Mouse (Mus musculus): ENCODE results near the gene Tsc22d3. TPM values are rescaled to one million over a fixed set of nuclear protein-coding genes. Genes with fewer than 3 reads are reported as not detected.

The Tsc22d3 gene
- polyA plus RNA-seq, 2 experiments: 52.9 to 96.0 TPM

DNA sequence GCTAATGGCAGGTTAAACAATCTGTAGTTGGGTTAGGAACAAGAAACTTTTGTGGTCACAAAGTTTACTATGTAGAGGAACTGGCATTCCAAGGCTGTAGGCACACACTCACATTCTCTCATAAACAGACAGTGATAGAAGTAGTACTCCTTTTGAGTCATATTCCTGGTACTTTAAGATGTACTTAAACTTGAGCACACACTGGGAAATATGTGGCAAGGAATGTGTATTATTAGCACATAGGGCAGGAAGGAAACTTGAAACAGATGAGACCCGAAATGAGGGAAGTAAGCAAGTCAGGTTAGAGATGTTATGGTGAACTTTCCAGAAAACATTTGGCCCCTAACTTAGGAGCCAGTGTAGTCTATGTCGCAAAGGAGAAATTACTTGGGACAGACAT, 34.7 kb downstream of the Tsc22d3 start:
- Histone ChIP-seq H3K4me2 (replicated peaks; ENCODE audit: low read depth, low read length, severe bottlenecking) (no peak overlapping the region), H3K27me3 (ENCODE audit: control insufficient read depth, insufficient read depth, low read length) (peaks cover 5% of the 10 kb centered on the region; the same call in 1 of the 2 replicates), H3K9me3 (ENCODE audit: control insufficient read depth, low read length) (no peaks in the 10 kb centered on the region), H3K27ac (replicated peaks; ENCODE audit: low read depth, low read length) (no peak overlapping the region), H3K4me1 (ENCODE audit: control insufficient read depth, insufficient read depth, low read length) (no peaks in the 10 kb centered on the region), H3K4me3 (replicated peaks; ENCODE audit: low read length) (no peak overlapping the region), H3K9ac (ENCODE audit: low read depth, low read length, severe bottlenecking) (no peak overlapping the region), H3K36me3 (ENCODE audit: control insufficient read depth, insufficient read depth, low read length) (no peaks in the 10 kb centered on the region)
- no peak for TF ChIP-seq POLR2A (IDR thresholded peaks at IDR 0.05; ENCODE audit: borderline replicate concordance, extremely low read depth, insufficient read depth, insufficient read length)
- WGBS: 72% methylated on average over 2 of the region's 2 CpGs
- ATAC-seq (ENCODE audit: low FRiP score, low read depth): no peak
- no peak for DNase-seq (ENCODE audit: low spot score)

DNA sequence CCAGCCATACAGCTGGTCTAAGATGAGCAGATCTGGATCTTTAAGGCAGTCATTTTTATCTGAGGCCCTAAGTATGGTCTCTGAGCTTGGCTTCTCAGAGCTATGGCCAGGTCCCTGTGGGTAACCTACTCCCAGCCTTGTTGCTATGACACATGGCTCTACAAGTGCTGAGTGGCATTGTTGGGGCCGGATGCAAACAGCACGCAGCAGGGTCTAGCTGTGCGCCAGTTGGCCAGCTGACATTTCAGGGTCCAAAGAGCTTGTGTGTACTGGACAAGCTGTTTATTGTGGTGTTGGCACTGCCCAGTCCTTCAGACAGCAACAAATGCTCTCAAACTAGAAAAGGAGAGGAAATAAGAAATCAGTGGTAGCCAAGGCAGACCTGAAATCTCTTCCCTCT, 35.2 kb downstream of the Tsc22d3 start:
- H3K27me3 ChIP-seq (ENCODE audit: control insufficient read depth, insufficient read depth, low read length): peaks cover 5% of the 10 kb centered on the region; the same call in 1 of the 2 replicates
- 90% methylated on average over 3 of the region's 3 CpGs for WGBS

DNA sequence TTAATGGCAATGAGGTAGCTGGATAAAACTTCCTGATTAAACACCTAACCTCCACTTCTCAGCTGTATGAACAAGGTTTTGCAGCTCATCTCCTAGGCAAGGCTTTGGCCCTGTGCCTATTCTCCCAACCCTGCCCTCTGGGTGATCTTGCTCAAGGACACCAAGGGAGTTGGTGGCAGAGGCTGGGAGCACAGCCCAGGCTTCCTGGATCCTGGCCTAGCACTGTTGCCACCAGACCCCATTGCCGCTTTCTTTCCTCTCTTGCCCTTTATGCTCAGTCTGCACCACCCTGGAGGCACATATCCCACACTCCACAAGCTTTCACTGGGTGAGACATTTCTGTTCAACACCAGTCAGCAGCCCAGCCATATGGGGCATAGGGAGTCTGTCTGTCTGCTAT, 35.7 kb downstream of the Tsc22d3 start:
- H3K4me3 ChIP-seq (replicated peaks; ENCODE audit: low read length): no peak overlapping the region
- DNase-seq (ENCODE audit: low spot score) (no peak), ATAC-seq (ENCODE audit: low FRiP score, low read depth) (no peak)
- peaks cover 5% of the 10 kb centered on the region; the same call in 1 of the 2 replicates for H3K27me3 ChIP-seq (ENCODE audit: control insufficient read depth, insufficient read depth, low read length)
- no peak overlapping the region for H3K27ac ChIP-seq (replicated peaks; ENCODE audit: low read depth, low read length)
- TF ChIP-seq POLR2A (IDR thresholded peaks at IDR 0.05; ENCODE audit: borderline replicate concordance, extremely low read depth, insufficient read depth, insufficient read length): no peak
- no peaks in the 10 kb centered on the region for H3K9me3 ChIP-seq (ENCODE audit: control insufficient read depth, low read length)
- no peak overlapping the region for H3K9ac ChIP-seq (ENCODE audit: low read depth, low read length, severe bottlenecking)
- H3K4me1 ChIP-seq (ENCODE audit: control insufficient read depth, insufficient read depth, low read length): no peaks in the 10 kb centered on the region
- 89% methylated on average over 1 of the region's 1 CpGs for WGBS
- H3K36me3 ChIP-seq (ENCODE audit: control insufficient read depth, insufficient read depth, low read length): no peaks in the 10 kb centered on the region
- no peak overlapping the region for H3K4me2 ChIP-seq (replicated peaks; ENCODE audit: low read depth, low read length, severe bottlenecking)

More for the DNA sequence above, 35.2 kb downstream of the Tsc22d3 start:
- Histone ChIP-seq H3K9ac (ENCODE audit: low read depth, low read length, severe bottlenecking) (no peak overlapping the region), H3K36me3 (ENCODE audit: control insufficient read depth, insufficient read depth, low read length) (no peaks in the 10 kb centered on the region), H3K27ac (replicated peaks; ENCODE audit: low read depth, low read length) (no peak overlapping the region), H3K4me2 (replicated peaks; ENCODE audit: low read depth, low read length, severe bottlenecking) (no peak overlapping the region), H3K4me3 (replicated peaks; ENCODE audit: low read length) (no peak overlapping the region), H3K4me1 (ENCODE audit: control insufficient read depth, insufficient read depth, low read length) (no peaks in the 10 kb centered on the region), H3K9me3 (ENCODE audit: control insufficient read depth, low read length) (no peaks in the 10 kb centered on the region)
- TF ChIP-seq POLR2A (IDR thresholded peaks at IDR 0.05; ENCODE audit: borderline replicate concordance, extremely low read depth, insufficient read depth, insufficient read length): no peak
- no peak for DNase-seq (ENCODE audit: low spot score)
- no peak for ATAC-seq (ENCODE audit: low FRiP score, low read depth)

DNA sequence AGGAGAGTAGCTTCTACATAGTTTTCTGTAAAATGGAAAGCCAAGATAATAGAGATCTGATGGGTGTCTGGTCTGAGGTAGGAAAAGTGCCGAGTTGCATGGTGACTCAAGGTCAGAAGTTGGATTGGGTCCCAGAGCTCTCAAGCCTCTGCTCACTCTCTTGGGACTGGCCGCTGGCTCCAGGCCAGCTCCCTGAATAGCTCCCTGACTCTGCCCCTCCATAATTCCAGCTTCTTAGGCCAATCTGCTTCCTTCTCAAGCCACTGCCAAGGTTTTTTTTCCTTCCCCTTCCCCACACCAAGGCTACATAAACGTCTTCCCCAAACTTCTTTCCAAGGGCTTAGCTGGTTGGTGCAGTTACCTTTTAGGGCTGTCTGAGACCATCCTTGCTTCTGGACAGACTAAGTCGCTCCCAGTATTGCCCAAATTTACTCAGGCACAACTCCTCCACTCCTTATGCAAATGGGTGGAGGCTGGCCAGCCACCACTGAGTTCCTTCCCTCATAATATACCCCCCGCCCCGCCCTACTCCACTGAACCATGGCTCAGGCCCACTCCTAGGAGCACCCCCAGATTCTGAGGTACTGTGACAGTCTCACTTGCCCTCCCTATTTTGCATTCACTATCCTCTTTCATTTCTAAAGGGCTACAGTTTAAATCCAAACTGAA, 42.1 kb downstream of the Tsc22d3 start:
- Histone ChIP-seq H3K27me3 (ENCODE audit: control insufficient read depth, insufficient read depth, low read length) (peaks cover 7% of the 10 kb centered on the region; the same call in 1 of the 2 replicates), H3K4me2 (replicated peaks; ENCODE audit: low read depth, low read length, severe bottlenecking) (no peak overlapping the region), H3K36me3 (ENCODE audit: control insufficient read depth, insufficient read depth, low read length) (no peaks in the 10 kb centered on the region), H3K4me3 (replicated peaks; ENCODE audit: low read length) (no peak overlapping the region), H3K9ac (ENCODE audit: low read depth, low read length, severe bottlenecking) (no peak overlapping the region), H3K9me3 (ENCODE audit: control insufficient read depth, low read length) (no peaks in the 10 kb centered on the region), H3K27ac (replicated peaks; ENCODE audit: low read depth, low read length) (no peak overlapping the region), H3K4me1 (ENCODE audit: control insufficient read depth, insufficient read depth, low read length) (no peaks in the 10 kb centered on the region)
- TF ChIP-seq POLR2A (IDR thresholded peaks at IDR 0.05; ENCODE audit: borderline replicate concordance, extremely low read depth, insufficient read depth, insufficient read length): no peak
- DNase-seq (ENCODE audit: low spot score) (no peak), ATAC-seq (ENCODE audit: low FRiP score, low read depth) (no peak)
- WGBS: 75% methylated on average over 6 of the region's 6 CpGs

DNA sequence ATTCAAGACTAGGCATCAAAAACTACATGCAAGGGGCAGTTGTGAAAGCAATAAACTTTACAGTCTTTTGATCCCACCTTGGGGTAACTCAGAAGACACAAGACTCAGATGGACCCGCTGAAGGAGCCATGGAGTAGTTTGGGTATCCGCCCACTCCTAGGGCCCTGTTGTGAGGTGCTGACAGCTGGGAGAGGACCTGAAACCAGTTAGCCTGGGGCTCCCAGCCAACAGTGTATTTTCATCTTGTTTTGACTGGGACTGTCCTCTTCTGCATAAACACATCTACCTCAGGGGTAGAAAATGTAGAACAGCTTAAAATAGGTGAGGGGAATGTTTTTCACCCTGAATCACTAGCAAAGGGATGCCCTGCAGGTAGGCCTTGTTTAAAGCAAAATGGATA, 44.5 kb downstream of the Tsc22d3 start:
- Histone ChIP-seq H3K9ac (ENCODE audit: low read depth, low read length, severe bottlenecking) (no peak overlapping the region), H3K36me3 (ENCODE audit: control insufficient read depth, insufficient read depth, low read length) (no peaks in the 10 kb centered on the region), H3K27ac (replicated peaks; ENCODE audit: low read depth, low read length) (no peak overlapping the region), H3K4me1 (ENCODE audit: control insufficient read depth, insufficient read depth, low read length) (no peaks in the 10 kb centered on the region), H3K9me3 (ENCODE audit: control insufficient read depth, low read length) (no peaks in the 10 kb centered on the region), H3K27me3 (ENCODE audit: control insufficient read depth, insufficient read depth, low read length) (peaks cover 7% of the 10 kb centered on the region; the same call in 1 of the 2 replicates), H3K4me3 (replicated peaks; ENCODE audit: low read length) (no peak overlapping the region), H3K4me2 (replicated peaks; ENCODE audit: low read depth, low read length, severe bottlenecking) (no peak overlapping the region)
- TF ChIP-seq POLR2A (IDR thresholded peaks at IDR 0.05; ENCODE audit: borderline replicate concordance, extremely low read depth, insufficient read depth, insufficient read length): no peak
- ATAC-seq (ENCODE audit: low FRiP score, low read depth) (no peak), DNase-seq (ENCODE audit: low spot score) (no peak)
- 50% methylated on average over 2 of the region's 2 CpGs for WGBS

Data from limb, embryonic 14.5 days (tissue).